Mouse (Mus musculus): ENCODE data around the gene Ralgapa2.

DNA sequence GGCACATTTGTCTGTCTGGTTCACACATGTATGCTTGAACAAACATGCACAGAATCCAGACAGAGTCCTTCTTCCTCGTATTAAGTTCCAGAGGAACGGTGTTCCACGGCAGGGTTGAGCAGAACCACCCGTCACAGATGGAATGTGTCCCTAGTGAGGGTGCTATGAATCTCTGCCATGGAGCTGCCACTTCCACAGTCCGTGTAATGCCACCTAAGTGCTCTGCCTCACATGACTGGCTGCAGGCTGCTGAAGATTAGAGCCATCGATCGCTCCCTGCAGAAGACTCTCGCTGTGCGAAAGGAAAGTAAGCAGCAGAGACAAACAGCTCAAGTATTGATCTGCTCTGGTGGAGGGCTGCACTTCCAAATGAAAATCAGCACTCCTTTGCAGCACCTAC is 218.6 kb downstream of the Ralgapa2 start:
- TF ChIP-seq CTCF (IDR thresholded peaks at IDR 0.05; ENCODE audit: control insufficient read depth, insufficient read depth, insufficient read length) (no peak), MAX (IDR thresholded peaks at IDR 0.05) (no peak), USF1 (IDR thresholded peaks at IDR 0.05; ENCODE audit: low read depth) (no peak)
